Mouse (Mus musculus): Measurements from ENCODE around the gene Gabrb1. TPM values are rescaled to one million over a fixed set of nuclear protein-coding genes. Genes with fewer than 3 reads are reported as not detected.

Gene Gabrb1
- polyA plus RNA-seq (2012; fragmentation: generic; extraction: Trizol) = 0.01 TPM
- long read RNA-seq, experiment 1 = 0 reads
- long read RNA-seq, experiment 2 = 0 reads

DNA sequence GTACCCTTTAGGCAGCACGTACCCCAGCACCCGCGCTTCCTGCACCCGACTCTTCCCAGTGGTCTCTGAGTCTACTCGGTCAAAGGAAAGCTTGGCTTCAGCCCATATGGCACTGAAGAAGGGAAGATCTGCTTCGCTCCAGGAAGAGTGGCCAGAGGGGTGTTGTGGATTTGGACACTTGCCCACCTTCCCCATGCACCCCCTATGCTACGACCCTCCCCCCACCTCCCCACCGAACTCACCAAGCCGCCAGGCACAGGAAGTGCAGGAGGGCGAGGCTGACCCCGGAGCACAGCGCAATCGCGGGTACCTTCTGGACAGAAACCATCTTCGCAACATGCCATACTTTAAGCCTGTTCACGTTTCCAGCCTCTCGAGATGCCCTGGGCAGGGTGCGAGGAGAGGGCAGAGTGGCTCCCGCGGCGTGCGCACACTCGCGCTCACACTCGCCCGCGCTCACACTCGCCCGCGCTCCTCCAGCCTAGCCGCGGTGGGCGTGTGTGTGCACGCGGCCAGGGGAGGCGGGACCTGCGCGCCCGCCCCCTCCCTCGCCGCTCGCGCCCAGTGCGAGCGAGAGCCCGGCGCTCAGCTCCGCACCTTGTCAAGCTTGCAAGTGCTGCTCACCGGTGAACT lies at the start of gene Gabrb1:
Gene Gabrb1, plus strand, starts transcription at position 632 of the 633 bp plus-strand sequence.
- Histone ChIP-seq H3ac (ENCODE audit: control insufficient read depth, insufficient read length, low read depth) (no peak within 1 kb of the TSS), H3K27me3 (ENCODE audit: control insufficient read depth, insufficient read depth, insufficient read length) (no peaks in the 10 kb centered on the region), H3K4me3 (ENCODE audit: insufficient read depth, poor library complexity, severe bottlenecking) (no peak within 1 kb of the TSS), H3K36me3 (ENCODE audit: control insufficient read depth, insufficient read depth) (no peaks in the 10 kb centered on the region), H3K79me3 (ENCODE audit: low read depth) (no peaks in the 10 kb centered on the region), H3K79me2 (ENCODE audit: control insufficient read depth, insufficient read depth) (no peaks in the 10 kb centered on the region)
- TF ChIP-seq CEBPB (IDR thresholded peaks at IDR 0.05; ENCODE audit: low read depth) (no peak), MAX (IDR thresholded peaks at IDR 0.05) (no peak), FOSL1 (IDR thresholded peaks at IDR 0.05; ENCODE audit: insufficient read depth, low read length, poor library complexity, severe bottlenecking) (no peak), MYOG (IDR thresholded peaks at IDR 0.05; ENCODE audit: control insufficient read depth, extremely low read depth, insufficient read length) (no peak), CTCF (IDR thresholded peaks at IDR 0.05; ENCODE audit: control insufficient read depth, insufficient read depth, insufficient read length) (no peak), USF1 (IDR thresholded peaks at IDR 0.05; ENCODE audit: low read depth) (no peak), MYOD1 (IDR thresholded peaks at IDR 0.05; ENCODE audit: control insufficient read depth, insufficient read length, low read depth) (no peak)

GRCm38 (mm10) chr5:71608735-71609134 lies 49.2 kb upstream of the Gabrb1 start:
- no peaks in the 10 kb centered on the region for H3K36me3 ChIP-seq (ENCODE audit: control insufficient read depth, insufficient read depth)
- no peaks in the 10 kb centered on the region for H3K79me2 ChIP-seq (ENCODE audit: control insufficient read depth, insufficient read depth)
- H3K79me3 ChIP-seq (ENCODE audit: low read depth) = no peaks in the 10 kb centered on the region
- H3K27me3 ChIP-seq (ENCODE audit: control insufficient read depth, insufficient read depth, insufficient read length) = no peaks in the 10 kb centered on the region
- no peak for TF ChIP-seq FOSL1 (IDR thresholded peaks at IDR 0.05; ENCODE audit: insufficient read depth, low read length, poor library complexity, severe bottlenecking)
- TF ChIP-seq CEBPB (IDR thresholded peaks at IDR 0.05; ENCODE audit: low read depth) = no peak
- no peak for TF ChIP-seq MYOG (IDR thresholded peaks at IDR 0.05; ENCODE audit: control insufficient read depth, extremely low read depth, insufficient read length)
- no peak for TF ChIP-seq USF1 (IDR thresholded peaks at IDR 0.05; ENCODE audit: low read depth)
- no peak for TF ChIP-seq CTCF (IDR thresholded peaks at IDR 0.05; ENCODE audit: control insufficient read depth, insufficient read depth, insufficient read length)
- no peak for TF ChIP-seq MAX (IDR thresholded peaks at IDR 0.05)
- TF ChIP-seq MYOD1 (IDR thresholded peaks at IDR 0.05; ENCODE audit: control insufficient read depth, insufficient read length, low read depth) = no peak
- no peak overlapping the region for H3ac ChIP-seq (ENCODE audit: control insufficient read depth, insufficient read length, low read depth)
- no peak overlapping the region for H3K4me3 ChIP-seq (ENCODE audit: insufficient read depth, poor library complexity, severe bottlenecking)

DNA sequence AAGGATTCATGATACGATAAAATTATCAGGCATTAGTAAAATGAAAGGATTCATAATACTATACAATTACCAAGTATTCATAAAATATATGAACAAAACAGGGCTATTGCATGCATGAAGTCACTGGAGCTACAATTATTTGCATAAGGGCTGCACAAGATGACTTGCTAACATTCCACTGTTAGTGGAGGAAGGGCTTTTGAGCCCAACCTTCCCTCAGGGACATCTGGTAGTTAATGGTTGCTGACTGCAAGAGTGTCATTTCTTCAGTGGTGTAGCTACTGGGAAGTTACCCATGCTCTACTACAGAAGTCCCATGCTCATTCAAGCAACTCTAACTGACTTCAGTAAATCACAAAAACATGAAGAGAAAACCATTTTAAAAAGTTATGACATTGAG lies 43.6 kb upstream of the Gabrb1 start:
- H3K79me2 ChIP-seq (ENCODE audit: control insufficient read depth, insufficient read depth) = no peaks in the 10 kb centered on the region
- no peaks in the 10 kb centered on the region for H3K27me3 ChIP-seq (ENCODE audit: control insufficient read depth, insufficient read depth, insufficient read length)
- no peaks in the 10 kb centered on the region for H3K79me3 ChIP-seq (ENCODE audit: low read depth)
- no peaks in the 10 kb centered on the region for H3K36me3 ChIP-seq (ENCODE audit: control insufficient read depth, insufficient read depth)
- H3ac ChIP-seq (ENCODE audit: control insufficient read depth, insufficient read length, low read depth) = no peak overlapping the region
- no peak overlapping the region for H3K4me3 ChIP-seq (ENCODE audit: insufficient read depth, poor library complexity, severe bottlenecking)
- TF ChIP-seq MYOG (IDR thresholded peaks at IDR 0.05; ENCODE audit: control insufficient read depth, extremely low read depth, insufficient read length) = no peak
- no peak for TF ChIP-seq USF1 (IDR thresholded peaks at IDR 0.05; ENCODE audit: low read depth)
- TF ChIP-seq CTCF (IDR thresholded peaks at IDR 0.05; ENCODE audit: control insufficient read depth, insufficient read depth, insufficient read length) = no peak
- no peak for TF ChIP-seq MYOD1 (IDR thresholded peaks at IDR 0.05; ENCODE audit: control insufficient read depth, insufficient read length, low read depth)
- no peak for TF ChIP-seq MAX (IDR thresholded peaks at IDR 0.05)
- TF ChIP-seq FOSL1 (IDR thresholded peaks at IDR 0.05; ENCODE audit: insufficient read depth, low read length, poor library complexity, severe bottlenecking) = no peak

DNA sequence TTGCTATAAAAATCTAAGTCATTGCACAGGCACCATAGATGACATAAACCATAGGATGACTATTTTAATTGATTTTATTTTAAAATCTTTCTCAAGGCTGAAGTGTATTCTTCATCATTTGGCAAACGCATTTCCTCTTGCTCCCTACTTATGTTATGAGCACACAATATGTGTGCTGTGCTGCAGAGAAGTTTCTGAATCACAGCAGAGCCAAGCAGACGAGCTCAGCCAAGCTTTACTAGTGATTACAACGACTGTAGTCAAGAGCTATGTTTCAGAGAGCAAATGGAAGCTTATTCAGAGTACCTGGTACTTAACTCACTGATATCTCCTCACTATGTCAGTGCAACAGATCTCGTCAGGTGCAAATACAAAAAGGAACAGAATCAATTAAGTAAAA lies 41.2 kb upstream of the Gabrb1 start:
- TF ChIP-seq FOSL1 (IDR thresholded peaks at IDR 0.05; ENCODE audit: insufficient read depth, low read length, poor library complexity, severe bottlenecking) = no peak
- TF ChIP-seq USF1 (IDR thresholded peaks at IDR 0.05; ENCODE audit: low read depth) = no peak
- H3K36me3 ChIP-seq (ENCODE audit: control insufficient read depth, insufficient read depth) = no peaks in the 10 kb centered on the region
- H3K27me3 ChIP-seq (ENCODE audit: control insufficient read depth, insufficient read depth, insufficient read length) = no peaks in the 10 kb centered on the region
- no peaks in the 10 kb centered on the region for H3K79me2 ChIP-seq (ENCODE audit: control insufficient read depth, insufficient read depth)
- no peak overlapping the region for H3K4me3 ChIP-seq (ENCODE audit: insufficient read depth, poor library complexity, severe bottlenecking)
- H3ac ChIP-seq (ENCODE audit: control insufficient read depth, insufficient read length, low read depth) = no peak overlapping the region
- no peaks in the 10 kb centered on the region for H3K79me3 ChIP-seq (ENCODE audit: low read depth)

GRCm38 (mm10) chr5:71627820-71628219 lies 30.1 kb upstream of the Gabrb1 start:
- H3K4me3 ChIP-seq (ENCODE audit: insufficient read depth, poor library complexity, severe bottlenecking) = no peak overlapping the region
- H3ac ChIP-seq (ENCODE audit: control insufficient read depth, insufficient read length, low read depth) = no peak overlapping the region
- no peaks in the 10 kb centered on the region for H3K36me3 ChIP-seq (ENCODE audit: control insufficient read depth, insufficient read depth)
- no peaks in the 10 kb centered on the region for H3K27me3 ChIP-seq (ENCODE audit: control insufficient read depth, insufficient read depth, insufficient read length)
- no peaks in the 10 kb centered on the region for H3K79me3 ChIP-seq (ENCODE audit: low read depth)
- TF ChIP-seq FOSL1 (IDR thresholded peaks at IDR 0.05; ENCODE audit: insufficient read depth, low read length, poor library complexity, severe bottlenecking) (no peak), MYOD1 (IDR thresholded peaks at IDR 0.05; ENCODE audit: control insufficient read depth, insufficient read length, low read depth) (no peak), MYOG (IDR thresholded peaks at IDR 0.05; ENCODE audit: control insufficient read depth, extremely low read depth, insufficient read length) (no peak), MAX (IDR thresholded peaks at IDR 0.05) (no peak), USF1 (IDR thresholded peaks at IDR 0.05; ENCODE audit: low read depth) (no peak), CEBPB (IDR thresholded peaks at IDR 0.05; ENCODE audit: low read depth) (no peak), CTCF (IDR thresholded peaks at IDR 0.05; ENCODE audit: control insufficient read depth, insufficient read depth, insufficient read length) (no peak)
- no peaks in the 10 kb centered on the region for H3K79me2 ChIP-seq (ENCODE audit: control insufficient read depth, insufficient read depth)

- H3K79me2 ChIP-seq (ENCODE audit: control insufficient read depth, insufficient read depth) = no peaks in the 10 kb centered on the region
- no peaks in the 10 kb centered on the region for H3K36me3 ChIP-seq (ENCODE audit: control insufficient read depth, insufficient read depth)
- H3K4me3 ChIP-seq (ENCODE audit: insufficient read depth, poor library complexity, severe bottlenecking) = no peak overlapping the region
- TF ChIP-seq MAX (IDR thresholded peaks at IDR 0.05) = no peak
- no peak for TF ChIP-seq MYOG (IDR thresholded peaks at IDR 0.05; ENCODE audit: control insufficient read depth, extremely low read depth, insufficient read length)
- TF ChIP-seq FOSL1 (IDR thresholded peaks at IDR 0.05; ENCODE audit: insufficient read depth, low read length, poor library complexity, severe bottlenecking) = no peak
- TF ChIP-seq CEBPB (IDR thresholded peaks at IDR 0.05; ENCODE audit: low read depth) = no peak
- no peak overlapping the region for H3ac ChIP-seq (ENCODE audit: control insufficient read depth, insufficient read length, low read depth)
- H3K79me3 ChIP-seq (ENCODE audit: low read depth) = no peaks in the 10 kb centered on the region
- no peaks in the 10 kb centered on the region for H3K27me3 ChIP-seq (ENCODE audit: control insufficient read depth, insufficient read depth, insufficient read length)
These were observed 18.1 kb upstream of the Gabrb1 start for GRCm38 (mm10) chr5:71639804-71640203.

Measured in C2C12 (cell line).